Mouse (Mus musculus) cerebellum, adult 9-11 months (tissue): Measurements from ENCODE around the gene Ttll1.
"Not testable (repeated sequence)": the region's sequence is repeated elsewhere in the genome, so short reads cannot be mapped to it uniquely, and the experiment has no call there.

Experiments
- DNase-seq: peaks from one replicate; pipeline ENCODE4 v3.0.0; 2022

The Ttll1 gene

DNA sequence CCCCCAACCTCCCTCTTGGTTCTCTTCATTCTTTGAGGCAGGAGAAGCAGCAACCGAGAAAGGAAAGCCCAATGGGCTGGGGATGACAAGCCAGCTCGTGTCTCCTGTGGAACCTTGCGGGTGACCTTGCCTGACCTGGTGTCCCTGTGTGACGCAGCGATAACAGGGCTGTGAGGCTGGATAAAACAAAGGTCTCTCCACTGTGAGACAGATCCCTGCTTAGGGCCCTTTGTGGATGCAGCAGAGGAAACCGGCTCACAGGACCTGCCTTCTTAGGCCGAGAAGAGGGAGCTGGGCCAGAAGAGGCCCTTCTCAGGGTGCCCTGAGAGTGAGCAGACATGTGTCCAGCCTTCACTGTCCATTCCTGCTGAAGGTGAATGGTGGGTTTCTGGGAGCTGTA lies 12.5 kb upstream of the Ttll1 start:
- DNase-seq = no peak

DNA sequence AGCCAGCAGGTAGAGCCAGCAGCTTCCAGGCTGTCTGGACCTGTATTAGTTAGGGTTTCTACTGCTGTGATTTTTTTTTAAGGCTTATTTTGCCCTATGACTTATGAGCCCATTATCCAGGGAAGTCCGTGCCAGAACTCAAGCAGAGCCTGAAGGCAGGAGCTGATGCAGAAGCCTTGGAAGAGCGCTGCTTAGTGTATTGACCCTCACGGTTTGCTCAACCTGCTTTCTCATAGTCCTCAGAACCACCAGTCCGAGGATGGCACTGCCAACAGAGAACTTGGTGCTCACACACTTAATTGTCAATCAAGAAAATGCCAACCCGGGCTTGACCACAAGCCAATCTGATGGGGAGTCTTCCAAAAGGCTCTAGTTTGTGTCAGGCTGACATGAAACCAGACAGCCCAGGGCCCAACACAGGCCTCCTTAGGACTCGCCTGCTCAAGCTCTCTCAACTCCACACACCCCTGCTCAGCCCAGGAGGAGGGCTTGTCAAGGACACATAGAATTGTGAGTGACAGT lies 10.2 kb upstream of the Ttll1 start:
- no peak for DNase-seq

DNA sequence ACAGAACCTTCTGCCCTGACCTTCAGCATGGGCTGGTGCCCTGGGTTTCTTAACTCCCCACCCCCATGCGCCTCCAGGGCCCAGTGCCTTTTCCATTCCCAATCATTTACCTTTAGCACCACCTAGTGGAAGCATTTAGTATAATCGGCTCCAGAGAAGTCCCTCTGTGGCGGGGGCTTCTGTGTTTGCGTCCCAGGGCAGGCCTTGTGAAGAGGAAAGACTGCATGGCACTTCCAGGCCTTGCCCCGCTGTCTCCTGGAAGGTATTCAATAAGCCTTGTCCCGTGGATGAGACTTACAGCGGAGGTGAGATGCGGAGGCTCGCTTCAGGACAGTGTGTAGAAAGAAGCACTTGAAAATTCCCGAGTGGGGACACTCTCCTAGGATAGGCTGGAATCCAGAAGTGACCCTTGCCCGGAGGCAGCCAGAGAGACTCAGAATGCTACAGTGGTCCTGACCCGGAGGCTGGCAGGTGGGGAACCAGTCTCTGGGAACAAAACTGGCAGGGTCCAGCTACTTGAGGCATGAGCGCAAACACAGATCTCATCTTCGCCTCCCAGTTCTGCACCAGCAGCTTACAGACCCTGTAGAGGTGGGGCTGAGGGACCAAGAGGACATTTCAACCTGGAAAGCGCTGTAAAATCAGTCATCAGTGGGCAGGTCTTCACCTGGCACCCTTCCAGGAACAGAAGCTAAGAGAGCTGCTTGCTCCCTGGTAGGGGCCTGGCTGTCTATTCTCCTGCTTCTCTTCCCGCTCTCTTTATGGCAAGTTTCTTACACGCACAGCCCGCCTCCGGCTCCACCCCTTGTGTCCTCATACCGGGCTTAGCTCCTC lies 7.7 kb upstream of the Ttll1 start:
- peak; percentile 49 for DNase-seq

DNA sequence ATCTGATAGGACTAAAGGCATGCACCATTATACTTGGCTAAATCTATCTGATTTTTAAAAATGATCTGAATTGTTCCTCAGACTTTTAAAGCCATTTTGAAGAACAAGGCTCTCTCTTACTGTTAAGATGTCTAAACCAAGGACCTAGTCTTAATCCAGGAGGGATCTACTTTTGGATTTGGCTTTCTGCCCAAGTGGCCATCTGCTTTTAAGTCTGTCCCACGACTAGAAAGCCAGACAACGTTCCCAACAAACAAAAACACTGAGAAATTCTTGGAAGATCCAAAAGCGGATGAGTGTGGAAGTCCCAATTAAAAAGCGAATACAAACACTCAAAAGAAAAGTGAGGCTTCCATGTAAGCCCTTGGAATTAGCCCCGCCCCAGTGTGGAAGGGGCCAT lies 4.3 kb upstream of the Ttll1 start:
- no peak for DNase-seq

DNA sequence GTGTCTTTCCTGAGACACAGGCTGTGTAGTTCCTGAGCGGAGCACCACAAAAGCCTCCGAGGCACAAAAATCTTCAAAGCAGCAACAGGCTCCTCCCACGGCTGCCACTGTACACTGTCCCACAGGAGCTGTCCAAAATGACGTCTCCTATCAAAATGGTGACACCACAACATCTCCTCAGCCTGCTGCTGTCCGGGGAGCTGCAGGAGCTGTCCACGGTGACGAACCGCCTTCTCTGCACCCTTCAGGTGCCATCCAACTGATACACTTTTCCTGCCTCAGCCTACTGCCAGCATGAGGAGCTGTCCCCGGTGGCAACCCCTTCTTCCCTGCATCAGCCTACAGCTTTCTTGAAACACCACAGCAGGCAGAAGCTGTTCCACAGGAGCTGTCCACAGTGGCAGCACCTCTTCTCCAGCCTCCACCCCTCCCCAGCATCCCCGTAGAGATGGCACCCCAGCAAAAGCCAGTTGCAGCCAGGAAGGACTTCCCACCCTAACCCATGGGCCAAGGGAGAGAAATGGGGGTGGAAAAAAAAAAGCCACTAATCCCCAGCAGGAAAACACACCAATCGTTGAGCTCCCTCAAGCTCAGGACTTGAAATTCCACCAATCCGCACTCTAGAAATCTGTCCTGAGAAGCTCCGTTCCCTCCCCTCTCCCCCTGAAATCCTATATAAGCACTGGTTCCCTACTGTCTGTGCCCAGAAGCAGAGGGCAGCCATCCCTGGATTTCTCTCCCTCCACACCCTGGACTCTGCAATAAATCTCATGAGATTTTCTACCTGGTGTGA lies 2.0 kb upstream of the Ttll1 start:
- no peak for DNase-seq

DNA sequence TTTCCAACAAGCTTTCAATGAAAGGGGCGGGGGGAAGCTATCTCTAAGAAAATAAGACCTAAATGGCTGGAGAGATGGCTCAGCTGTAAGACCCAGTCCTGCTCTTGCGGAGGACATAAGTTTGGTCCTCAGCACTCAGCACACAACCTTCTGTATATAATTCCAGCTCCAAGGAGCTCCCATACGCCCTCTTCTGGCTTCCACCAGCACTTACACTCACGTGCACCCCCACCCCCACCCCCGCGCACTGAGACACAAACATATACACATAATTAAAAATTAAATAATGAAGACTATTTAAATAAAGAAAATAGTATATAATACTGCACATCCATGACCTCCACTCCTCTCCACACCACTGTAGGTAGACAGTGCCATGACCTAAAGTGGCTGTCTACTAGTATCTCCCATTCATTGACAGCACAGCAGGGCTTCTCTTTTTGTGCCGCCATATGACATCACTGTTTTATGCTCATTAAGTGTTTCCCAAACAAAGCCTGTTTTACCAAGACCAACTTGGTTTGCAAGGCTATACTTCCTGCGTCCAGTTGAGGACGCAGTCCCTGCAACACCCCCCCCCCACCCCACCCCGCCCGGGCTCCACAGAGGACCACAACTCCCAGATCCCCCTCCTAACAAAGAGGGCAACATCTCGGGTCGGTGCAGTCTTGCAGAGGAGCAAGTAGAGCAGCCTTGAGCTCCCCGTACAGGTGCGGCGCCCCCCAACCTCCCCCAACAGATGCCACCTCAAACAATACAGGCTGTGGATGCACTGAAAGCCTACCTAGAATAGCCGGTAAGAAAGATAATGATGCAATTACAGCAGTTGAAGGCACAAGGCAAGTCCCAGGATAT lies 516 bp downstream of the Ttll1 start:
- no peak for DNase-seq

DNA sequence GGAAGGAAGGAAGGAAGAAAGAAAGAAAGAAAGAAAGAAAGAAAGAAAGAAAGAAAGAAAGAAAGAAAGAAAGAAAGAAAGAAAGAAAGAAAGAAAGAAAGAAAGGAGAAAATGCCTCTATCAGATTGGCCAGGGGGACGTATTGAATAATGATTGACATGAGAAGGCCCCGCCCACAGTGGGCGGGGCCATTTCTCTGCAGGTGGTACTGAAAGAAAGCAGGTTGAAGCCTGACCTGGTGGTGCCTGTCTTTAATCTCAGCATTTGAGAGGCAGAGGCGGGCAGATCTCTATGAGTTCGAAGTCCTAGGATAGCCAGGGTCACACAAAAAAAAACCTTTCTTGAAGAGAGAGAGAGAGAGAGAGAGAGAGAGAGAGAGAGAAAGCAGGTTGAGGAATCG lies 9.2 kb downstream of the Ttll1 start:
- DNase-seq = not testable (repeated sequence)

DNA sequence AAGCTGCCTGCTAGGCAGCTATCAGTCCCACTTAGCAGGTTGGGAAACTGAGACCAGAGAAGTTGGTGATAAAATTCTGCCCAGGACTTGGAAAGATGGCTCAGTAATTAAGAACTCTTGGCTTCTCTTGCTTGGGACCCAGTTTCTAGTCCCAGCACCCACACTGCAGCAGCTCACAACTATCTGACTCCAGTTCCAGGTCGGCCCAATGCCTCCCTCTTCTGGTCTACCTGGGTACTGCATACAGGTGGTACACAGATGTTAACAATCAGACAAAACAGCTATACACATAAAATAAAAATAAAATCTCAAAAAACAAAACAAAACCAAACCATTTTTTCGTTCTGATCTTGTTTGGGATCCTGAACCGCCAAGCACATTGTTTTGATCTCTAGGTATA lies 10.3 kb downstream of the Ttll1 start:
- no peak for DNase-seq

DNA sequence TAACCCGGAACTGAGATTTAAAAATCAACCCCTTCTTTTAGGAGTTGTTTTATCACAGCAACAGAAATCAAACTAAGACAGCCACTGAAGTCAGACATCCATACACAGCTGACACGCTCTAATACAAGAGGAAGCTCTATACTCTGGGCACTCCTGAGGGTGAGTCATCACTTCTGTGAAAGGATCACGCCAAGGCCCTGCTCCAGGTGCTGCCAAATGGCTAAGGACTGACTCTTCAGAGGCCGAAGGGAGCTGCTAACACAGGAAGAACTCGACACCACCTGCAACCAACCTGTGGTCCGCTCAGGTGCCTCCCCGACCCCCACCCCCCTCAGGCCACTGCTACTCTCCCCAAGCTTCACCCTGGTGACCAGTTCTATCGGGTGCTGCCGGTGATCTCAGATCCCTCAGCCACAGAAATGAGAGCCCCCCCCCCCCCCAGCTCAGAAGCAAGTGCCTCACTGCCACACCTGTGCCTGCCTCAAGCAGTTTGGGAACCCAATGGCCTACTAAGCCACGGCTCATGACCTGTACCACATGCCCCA lies 11.4 kb downstream of the Ttll1 start:
- DNase-seq = no peak

DNA sequence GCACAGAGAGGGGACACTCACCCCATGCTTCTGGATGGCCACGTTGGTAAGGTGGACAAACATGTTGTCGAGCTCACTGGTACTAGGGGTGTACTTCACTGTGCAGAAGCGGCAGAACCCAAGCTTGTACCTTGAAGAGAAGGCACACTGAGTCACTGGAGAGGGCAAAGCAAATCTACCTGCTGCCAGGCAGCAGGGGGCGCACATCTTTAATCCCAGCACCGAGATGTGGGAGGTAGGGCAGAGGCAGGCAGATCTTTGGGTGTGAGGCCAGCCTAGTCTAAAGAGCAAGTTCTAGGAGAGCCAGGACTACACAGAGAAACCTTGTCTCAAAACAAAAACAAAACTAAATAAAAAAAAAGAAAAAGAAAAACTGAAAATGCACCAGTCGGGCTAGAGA lies 13.4 kb downstream of the Ttll1 start:
- no peak for DNase-seq

DNA sequence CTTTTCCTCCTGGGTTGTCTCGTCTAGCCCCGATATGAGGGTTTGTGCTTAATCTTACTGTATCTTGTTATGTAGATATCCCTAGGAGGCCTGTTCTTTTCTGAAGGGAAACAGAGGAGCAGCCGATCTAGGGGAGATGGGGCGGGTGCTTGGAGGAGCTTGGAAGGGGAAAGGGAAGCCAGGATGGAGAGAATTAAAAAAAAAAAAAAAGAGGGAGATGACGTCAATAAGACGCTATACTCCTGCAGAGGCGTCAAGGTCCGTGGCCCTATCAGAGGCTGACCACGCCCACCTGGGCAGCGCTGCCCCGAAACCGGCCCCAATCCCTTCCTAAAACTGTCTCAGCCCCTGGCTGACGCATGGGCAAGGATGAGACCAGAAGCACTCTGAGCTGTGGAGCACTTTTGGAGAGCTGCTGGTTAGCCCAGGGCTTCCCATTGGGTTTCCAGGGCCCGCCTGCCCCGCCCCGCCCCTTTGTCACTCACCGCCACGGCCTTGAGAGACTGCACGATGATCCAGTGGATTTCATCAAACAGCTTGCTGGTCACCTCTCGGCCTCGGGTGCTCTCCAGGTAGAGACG lies 14.8 kb downstream of the Ttll1 start:
- DNase-seq = no peak

DNA sequence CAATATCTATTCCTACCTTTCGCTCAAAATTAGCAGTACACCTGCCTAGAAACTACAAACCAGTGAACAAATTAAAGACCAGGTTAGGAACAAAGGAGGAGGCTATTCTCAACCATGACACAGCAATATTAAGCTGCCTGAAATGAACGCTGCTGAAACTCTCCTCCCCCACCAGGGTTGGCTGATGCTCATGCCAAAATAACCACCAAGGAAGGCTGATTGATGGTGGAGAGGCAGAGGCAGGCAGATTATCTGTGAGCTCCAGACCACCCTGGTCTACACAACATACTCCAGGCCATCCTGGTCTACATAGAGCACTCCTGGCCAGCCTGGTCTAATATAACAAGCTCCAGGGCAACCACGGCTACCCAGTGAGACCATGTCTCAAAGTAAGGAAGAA lies 15.5 kb downstream of the Ttll1 start:
- no peak for DNase-seq

DNA sequence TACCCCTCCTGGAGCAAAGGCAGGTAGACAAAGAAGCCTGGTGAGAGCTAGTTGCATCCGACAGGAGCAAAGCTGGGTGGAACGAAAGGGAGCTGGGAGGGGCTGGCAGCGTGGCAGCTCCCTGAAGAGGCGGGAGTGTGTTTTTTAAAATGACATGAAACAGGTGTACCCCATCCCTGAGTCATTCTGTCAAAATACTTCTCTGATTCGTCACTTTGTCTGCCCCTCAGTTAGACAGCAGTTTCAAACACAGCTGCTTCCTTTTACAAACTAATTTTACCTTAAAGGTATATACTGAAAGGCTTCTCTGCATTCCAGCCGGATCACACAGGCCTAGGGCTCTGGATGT lies 16.1 kb downstream of the Ttll1 start:
- DNase-seq = no peak

DNA sequence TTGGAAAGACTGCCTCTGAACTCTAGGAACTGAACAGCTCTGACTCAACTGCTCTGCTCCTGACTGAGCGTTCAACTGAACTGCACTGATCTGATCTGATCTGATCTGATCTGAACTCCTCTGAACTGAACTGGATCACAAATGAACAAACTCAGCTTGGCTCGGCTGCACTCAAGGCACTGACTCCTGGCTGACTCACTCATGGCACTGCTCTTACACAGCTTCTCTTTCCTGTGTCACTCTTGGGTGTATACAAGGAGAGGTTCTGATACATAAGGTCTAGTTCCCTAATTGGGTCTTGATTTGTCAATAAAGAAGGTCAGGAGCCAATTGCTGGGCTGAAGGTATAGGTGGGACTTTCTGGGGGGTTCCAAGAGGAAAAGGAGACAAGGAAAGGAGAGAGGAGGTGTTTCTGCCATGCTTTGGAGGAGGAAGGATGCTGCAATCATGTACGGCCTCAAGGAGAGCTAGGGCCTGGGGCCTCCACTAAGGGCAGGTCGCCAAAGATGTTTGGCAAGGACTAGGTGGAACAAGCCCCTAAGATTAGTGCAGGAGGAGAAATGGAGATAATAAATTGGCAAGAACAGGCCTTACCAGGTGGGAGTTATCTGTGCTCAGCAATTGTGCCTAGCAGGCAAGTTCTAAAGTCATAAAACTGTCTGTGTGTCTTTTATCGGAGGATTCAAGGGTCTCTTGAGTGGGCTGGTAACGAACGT lies 16.7 kb downstream of the Ttll1 start:
- DNase-seq = no peak

DNA sequence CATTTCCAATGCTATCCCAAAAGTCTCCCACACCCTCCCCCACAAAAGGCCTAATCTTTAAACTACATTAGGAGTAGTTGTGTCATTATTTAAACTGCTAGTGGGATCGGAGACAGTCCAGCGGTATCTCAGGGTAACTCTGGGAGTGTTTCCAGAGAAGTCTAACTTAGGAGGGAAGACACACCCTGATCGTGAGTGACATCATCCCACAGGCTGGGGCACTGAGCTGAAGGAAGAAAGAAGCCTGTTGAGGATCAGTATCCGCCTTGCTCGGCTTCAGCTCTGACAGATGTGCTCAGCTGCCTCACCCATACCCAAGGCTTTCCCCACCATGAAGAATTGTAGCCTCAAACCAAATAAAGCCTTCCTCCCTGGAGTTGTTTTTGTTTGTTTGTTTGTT lies 18.8 kb downstream of the Ttll1 start:
- no peak for DNase-seq

DNA sequence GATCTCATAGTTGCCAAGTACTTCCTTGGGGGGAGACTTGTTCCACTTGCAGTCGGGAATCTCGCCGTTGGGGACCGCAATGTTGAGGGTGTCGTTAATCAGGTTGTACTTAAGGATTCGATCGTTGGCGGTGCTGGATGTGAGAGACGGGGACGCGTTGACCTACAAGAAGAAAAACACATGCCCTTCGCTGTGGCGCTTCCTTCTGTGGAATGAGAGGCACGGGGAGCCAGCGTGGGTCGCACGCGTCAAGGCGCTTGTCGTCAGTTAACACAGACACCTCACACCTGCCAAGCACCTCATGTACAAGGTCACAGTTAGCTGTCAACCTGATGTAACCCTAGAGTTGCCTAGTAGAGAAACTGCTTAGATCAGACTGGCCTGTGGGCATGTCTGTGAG lies 21.2 kb downstream of the Ttll1 start:
- DNase-seq = no peak

DNA sequence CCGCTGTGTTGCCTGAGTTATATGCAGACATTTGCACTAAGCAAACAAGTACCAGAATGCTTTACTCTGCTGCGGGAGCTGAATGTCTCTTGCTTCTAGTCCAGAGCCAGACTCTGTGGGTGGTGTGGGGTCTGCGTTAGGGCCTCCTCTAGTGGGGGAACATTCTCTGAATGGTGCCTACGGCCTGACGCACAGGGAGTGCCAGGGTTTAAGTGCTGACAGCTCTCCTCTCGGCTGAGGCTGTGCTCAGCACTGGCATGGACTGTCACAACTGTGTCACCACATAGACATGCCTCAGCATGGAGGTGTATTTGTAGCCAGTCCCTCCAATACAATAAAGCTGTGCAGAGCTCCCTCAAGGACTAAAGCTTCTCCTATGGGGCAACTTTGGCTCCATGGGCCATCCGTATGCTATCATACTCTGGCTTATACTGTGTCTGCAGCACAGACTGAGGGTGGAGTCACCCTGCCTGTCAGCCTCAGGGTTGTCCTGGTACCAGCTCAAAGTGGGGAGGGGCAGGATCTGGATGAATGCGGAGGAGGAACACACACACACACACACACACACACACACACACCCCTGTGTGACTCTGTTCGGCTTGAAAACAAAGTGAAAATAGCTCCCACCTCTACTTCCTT lies 23.1 kb downstream of the Ttll1 start:
- no peak for DNase-seq

DNA sequence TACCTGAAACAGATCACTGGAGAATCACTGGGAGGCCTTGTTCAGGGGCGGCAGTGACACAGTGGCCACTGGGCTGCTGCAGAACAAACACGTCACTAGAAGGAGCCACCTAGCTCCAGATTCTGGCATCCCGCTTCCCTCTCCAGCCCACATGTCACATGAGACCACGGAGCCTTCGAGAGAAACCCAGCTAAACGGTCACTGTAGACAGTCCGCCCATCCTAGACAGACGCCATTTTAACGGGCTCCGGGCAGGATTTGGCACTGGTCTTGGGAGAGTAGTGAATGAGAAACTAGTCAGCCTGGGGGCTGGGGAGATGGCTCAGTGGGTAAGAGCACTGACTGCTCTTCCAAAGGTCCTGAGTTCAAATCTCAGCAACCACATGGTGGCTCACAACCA lies 26.4 kb downstream of the Ttll1 start:
- no peak for DNase-seq

DNA sequence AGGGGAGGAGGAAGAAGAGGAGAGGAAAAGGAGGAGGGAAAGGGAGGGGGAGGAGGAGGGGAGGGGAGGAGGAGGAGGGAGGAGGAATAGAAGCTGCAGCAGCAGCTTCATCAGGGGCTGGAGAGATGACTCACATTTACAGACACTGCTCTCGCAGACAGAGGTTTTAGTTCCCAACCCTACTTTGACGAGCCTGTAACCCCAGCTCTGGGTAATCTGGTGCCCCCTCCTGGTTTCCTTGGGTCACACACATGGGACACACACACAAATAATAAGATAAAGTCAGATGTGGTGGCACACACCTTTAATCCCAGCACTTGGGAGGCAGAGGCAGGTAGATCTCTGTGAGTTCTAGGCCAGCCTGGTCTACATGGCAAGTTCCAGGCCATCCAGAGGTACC lies 27.2 kb downstream of the Ttll1 start:
- DNase-seq = no peak

DNA sequence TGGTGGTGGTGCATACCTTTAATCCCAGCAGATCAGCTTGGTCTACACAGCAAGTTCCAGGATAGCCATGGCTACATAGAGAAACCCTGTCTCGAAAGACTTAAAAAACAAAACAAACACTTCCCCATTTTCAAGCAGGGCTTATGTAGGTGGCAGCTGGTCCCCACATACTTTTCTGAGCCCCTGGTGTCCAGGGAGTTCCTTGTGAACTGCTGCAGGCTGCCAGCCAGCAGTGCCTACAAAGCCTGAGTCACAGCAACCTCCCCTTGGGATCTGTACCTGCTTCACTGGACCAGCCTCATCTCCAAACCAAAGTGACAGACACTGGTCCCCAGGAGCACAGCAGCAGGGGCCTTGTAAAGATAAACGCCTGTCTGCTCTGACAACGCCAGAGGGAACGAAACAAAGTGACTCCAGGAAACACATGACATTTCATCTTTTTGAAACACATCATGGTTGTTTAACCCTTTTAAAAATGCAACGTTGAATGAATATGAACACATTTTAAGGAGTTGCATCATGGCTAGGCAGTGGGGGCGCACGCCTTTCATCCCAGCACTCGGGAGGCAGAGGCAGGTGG lies 28.0 kb downstream of the Ttll1 start:
- DNase-seq = no peak

DNA sequence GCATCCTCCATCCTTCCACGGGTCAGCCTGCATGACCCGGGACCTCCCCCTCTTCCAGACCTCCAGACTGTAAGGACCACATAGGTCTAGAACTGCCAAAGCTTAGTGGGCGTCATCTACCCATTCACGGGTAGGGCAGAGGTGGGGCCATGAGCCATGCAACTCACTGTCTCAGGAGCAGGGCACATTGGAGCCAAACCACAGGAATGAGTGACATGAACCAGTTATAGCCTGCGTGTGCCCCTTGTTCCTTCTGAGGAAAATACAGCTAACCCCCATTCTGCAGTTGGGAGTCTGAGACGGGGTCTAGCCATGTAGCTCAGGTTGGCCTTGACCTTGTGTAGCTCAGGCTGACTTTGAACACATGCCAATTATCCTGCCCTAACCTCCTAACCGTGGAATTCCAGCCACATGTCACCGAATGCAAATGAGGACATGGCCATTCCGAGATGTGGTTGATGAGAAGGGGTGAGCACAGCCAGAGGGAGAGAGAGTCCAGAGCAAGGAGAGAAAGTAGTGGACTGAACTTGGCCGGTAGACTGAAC lies 29.4 kb downstream of the Ttll1 start:
- DNase-seq = no peak
